Mouse (Mus musculus) ES-Bruce4 (cell line): ENCODE results near the gene Ctdspl. TPM values are rescaled to one million over a fixed set of nuclear protein-coding genes. Genes with fewer than 3 reads are reported as not detected.

ENCODE experiments used
- H3K27ac ChIP-seq: 2 replicates; pipeline ENCODE4 v1.5.1; 2012; ENCODE audit warnings: low read length, inconsistent platforms; ENCODE audit not compliant: insufficient read depth
- H3K27me3 ChIP-seq: 2 replicates; pipeline ENCODE4 v1.6.1; 2012; ENCODE audit warnings: mild to moderate bottlenecking, low read length, inconsistent platforms; ENCODE audit not compliant: control insufficient read depth, poor library complexity, insufficient read depth, severe bottlenecking
- H3K36me3 ChIP-seq: 2 replicates; pipeline ENCODE4 v1.6.1; 2012; ENCODE audit warnings: inconsistent platforms, mild to moderate bottlenecking, low read length, moderate library complexity; ENCODE audit not compliant: control insufficient read depth, poor library complexity, insufficient read depth, severe bottlenecking
- H3K4me1 ChIP-seq: one replicate; pipeline ENCODE4 v1.8.1; 2011; ENCODE audit warnings: low read length; ENCODE audit not compliant: control insufficient read depth, insufficient read depth
- H3K4me3 ChIP-seq: 2 replicates; pipeline ENCODE4 v1.5.1; 2011; ENCODE audit warnings: low read depth, mild to moderate bottlenecking, low read length
- H3K9ac ChIP-seq: 2 replicates; pipeline ENCODE4 v1.6.1; 2012; ENCODE audit warnings: low read depth, mild to moderate bottlenecking, inconsistent platforms; ENCODE audit not compliant: poor library complexity, severe bottlenecking
- H3K9me3 ChIP-seq: replicated peaks from 2 replicates; pipeline ENCODE4 v1.6.1; 2012; ENCODE audit warnings: mild to moderate bottlenecking, low read length, inconsistent platforms; ENCODE audit not compliant: control insufficient read depth, poor library complexity, insufficient read depth, severe bottlenecking
- CTCF ChIP-seq: IDR thresholded peaks from one replicate; pipeline ENCODE4 v1.8.1; 2011; ENCODE audit warnings: low read depth, low read length
- EP300 ChIP-seq: IDR thresholded peaks from 2 replicates; pipeline ENCODE4 v1.6.1; 2011; ENCODE audit warnings: low read depth, low read length; ENCODE audit not compliant: insufficient read depth
- POLR2A ChIP-seq: IDR thresholded peaks from one replicate; pipeline ENCODE4 v1.8.1; 2011; ENCODE audit warnings: low read length; ENCODE audit not compliant: insufficient read depth
- polyA plus RNA-seq: library from polyadenylated mRNA; stranded (reverse); fragments of >200 nt; gene quantifications from 2 replicates; pipeline ENCODE4 v1.2.4, GENCODE M21; 2011; ENCODE audit warnings: low read depth; ENCODE audit not compliant: missing spikeins, insufficient read depth, insufficient read length

Ctdspl gene
- polyA plus RNA-seq, 1 experiment = 20.2 TPM

DNA sequence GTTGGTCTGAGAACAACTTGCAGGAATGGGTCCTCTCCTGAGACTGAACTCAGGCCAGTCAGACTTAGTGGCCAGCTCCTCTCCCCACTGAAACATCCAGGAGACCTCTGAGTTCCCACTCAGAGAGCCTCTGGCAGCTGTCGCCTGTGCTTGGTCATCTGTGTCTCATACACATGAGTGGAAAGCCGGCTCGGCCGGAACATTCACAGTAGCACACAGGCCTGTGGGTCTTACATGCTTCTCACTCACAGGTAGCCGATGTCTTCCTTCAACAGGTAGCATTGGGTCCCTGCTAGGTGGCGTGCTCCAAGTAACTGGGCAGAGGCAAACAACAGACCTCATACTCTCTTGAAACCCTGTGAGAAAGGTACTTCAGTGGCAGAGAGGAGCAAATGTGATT is 35.2 kb upstream of the Ctdspl start:
- Histone ChIP-seq H3K4me1 (no peaks in the 10 kb centered on the region), H3K27me3 (no peaks in the 10 kb centered on the region), H3K9me3 (peaks cover 2% of the 10 kb centered on the region; the same call in 1 of the 2 replicates), H3K36me3 (no peaks in the 10 kb centered on the region), H3K4me3 (no peak overlapping the region), H3K27ac (no peak overlapping the region), H3K9ac (no peak overlapping the region)
- TF ChIP-seq EP300 = no peak
- no peak for TF ChIP-seq POLR2A
- no peak for TF ChIP-seq CTCF

DNA sequence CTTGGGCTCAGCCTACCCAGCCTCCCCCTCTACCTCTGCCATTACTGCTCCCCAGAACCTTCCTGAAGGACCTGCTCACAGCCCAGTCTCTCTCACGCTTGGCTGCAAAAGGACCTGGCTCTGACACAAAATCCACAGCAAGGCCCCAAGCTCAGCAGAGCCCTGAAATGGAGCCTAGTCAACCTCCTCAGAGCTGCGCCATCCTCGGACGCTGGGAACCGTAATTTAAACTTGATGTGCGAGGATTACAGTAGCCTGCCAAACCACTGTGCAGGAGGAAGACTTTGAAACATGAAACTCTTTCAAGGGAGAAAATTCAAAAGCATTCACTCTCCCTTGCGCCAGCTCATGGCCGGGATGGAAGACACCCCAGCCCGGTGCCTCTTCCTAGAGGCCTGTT is 34.7 kb upstream of the Ctdspl start:
- H3K9ac ChIP-seq = no peak overlapping the region
- H3K27ac ChIP-seq = no peak overlapping the region
- no peaks in the 10 kb centered on the region for H3K4me1 ChIP-seq
- no peaks in the 10 kb centered on the region for H3K27me3 ChIP-seq
- H3K4me3 ChIP-seq = no peak overlapping the region
- TF ChIP-seq EP300 (no peak), CTCF (no peak), POLR2A (no peak)
- H3K9me3 ChIP-seq = peaks cover 2% of the 10 kb centered on the region; the same call in 1 of the 2 replicates
- no peaks in the 10 kb centered on the region for H3K36me3 ChIP-seq

DNA sequence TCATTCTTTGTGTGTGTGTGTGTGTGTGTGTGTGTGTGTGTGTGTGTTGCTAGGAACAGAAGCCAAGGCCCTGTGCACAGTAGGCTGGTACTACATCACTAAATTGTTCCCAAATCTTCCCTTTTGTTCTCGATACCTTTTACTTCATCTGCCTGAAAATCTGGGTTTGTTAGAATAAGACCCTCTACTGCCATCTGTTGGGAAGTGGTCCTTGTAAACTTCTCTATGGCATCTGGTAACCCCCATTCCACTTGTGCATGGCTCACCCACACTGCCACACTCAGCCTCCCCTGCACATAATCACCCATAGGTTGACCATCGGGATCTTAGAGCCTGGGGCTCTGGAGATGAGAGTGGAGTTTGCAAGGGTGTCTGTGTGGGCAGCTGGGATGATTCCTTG is 31.2 kb upstream of the Ctdspl start:
- no peak overlapping the region for H3K27ac ChIP-seq
- H3K9ac ChIP-seq = no peak overlapping the region
- H3K36me3 ChIP-seq = no peaks in the 10 kb centered on the region
- no peak overlapping the region for H3K4me3 ChIP-seq
- H3K27me3 ChIP-seq = no peaks in the 10 kb centered on the region
- TF ChIP-seq CTCF (no peak), EP300 (no peak), POLR2A (no peak)
- H3K9me3 ChIP-seq = peaks cover 2% of the 10 kb centered on the region; the same call in 1 of the 2 replicates
- H3K4me1 ChIP-seq = no peaks in the 10 kb centered on the region

DNA sequence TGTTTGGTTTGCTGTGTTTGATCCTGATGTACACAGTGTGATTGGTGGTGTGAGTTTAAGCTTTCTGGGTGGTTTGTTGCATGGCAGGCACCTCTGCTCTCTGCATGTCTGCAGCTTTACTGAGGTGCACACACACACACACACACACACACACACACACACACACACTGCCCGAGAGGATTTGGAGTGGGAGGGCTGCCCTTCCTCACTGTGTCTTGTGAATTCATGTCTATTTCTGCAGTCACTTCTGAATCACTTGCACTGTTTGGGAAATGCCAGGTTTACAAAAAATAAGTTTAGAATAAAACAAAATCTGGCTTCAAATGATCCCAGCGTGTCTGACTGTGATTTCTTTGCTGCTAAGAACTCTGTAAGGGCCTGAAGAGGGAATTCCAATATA is 25.6 kb upstream of the Ctdspl start:
- no peaks in the 10 kb centered on the region for H3K4me1 ChIP-seq
- H3K9ac ChIP-seq = no peak overlapping the region
- no peak overlapping the region for H3K27ac ChIP-seq
- H3K36me3 ChIP-seq = no peaks in the 10 kb centered on the region
- no peaks in the 10 kb centered on the region for H3K9me3 ChIP-seq
- H3K27me3 ChIP-seq = no peaks in the 10 kb centered on the region
- no peak overlapping the region for H3K4me3 ChIP-seq
- TF ChIP-seq POLR2A (no peak), CTCF (no peak), EP300 (no peak)

DNA sequence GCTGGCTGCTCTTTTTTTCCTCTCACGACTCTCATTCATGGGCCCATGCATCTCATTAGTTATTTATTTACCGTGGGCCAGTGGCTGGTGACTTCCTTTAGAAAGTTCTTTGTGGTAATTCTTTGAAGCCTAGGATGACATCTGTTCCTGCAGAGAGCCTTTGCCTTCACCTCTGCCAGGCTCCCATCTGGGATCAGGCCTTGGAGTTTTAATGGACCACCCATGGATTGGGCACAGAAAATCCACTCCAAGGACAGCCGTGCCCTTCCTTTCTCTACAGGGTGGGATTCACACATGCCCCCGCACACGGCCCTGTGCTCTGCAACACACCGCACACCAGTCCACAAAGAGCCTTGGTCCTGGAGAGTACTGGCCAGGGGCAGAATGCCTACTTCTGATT is 24.3 kb upstream of the Ctdspl start:
- no peaks in the 10 kb centered on the region for H3K9me3 ChIP-seq
- TF ChIP-seq CTCF (no peak), POLR2A (no peak), EP300 (no peak)

DNA sequence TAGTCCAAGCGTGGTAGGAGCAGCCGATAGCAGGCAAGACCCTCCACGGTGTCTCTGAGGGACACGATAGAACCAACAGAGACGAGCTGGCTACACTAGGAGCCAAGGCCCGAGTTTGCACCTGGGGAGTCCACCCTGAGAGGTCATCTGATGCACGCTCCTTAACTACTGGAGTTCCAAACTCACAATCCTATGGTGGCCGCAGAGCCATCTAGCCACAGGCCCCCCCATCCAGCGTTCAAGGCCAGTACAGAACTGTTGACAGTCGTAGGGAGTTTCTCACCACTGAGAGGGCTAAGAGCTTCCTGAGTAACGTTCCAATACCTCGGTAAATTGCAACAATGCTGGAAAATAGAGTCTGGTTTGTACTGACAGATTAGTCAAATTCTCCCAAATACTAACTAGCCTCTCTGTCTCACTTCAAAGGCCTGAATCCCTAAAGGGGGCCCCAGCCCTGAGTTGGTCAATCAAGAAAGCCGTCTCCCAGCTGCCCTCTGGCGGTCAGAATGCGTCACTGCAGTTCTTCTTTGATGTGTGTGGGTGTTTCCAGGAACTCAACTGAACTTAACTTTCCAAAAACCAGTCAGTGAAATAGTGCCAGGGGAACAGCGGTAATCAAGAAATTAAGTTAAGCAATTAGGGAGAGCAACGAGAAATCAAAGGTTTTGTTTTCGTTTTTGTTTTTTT is 18.2 kb upstream of the Ctdspl start:
- Histone ChIP-seq H3K9ac (no peak overlapping the region), H3K36me3 (no peaks in the 10 kb centered on the region), H3K9me3 (no peaks in the 10 kb centered on the region), H3K27me3 (no peaks in the 10 kb centered on the region), H3K4me3 (no peak overlapping the region), H3K4me1 (no peaks in the 10 kb centered on the region), H3K27ac (no peak overlapping the region)
- TF ChIP-seq CTCF (peak; percentile 84), EP300 (no peak)

More for the DNA sequence above, 24.3 kb upstream of the Ctdspl start:
- H3K9ac ChIP-seq = no peak overlapping the region
- no peaks in the 10 kb centered on the region for H3K27me3 ChIP-seq
- no peak overlapping the region for H3K27ac ChIP-seq
- H3K4me1 ChIP-seq = no peaks in the 10 kb centered on the region
- H3K4me3 ChIP-seq = no peak overlapping the region
- H3K36me3 ChIP-seq = no peaks in the 10 kb centered on the region
